Mouse (Mus musculus) liver, postnatal 0 days (tissue): ENCODE data around the gene Arfgap3.

Experiments
- CTCF ChIP-seq: sonication (generic); IDR thresholded peaks from 2 replicates; pipeline ENCODE4 v1.5.1; 2016; ENCODE audit warnings: antibody characterized with exemption, low read depth
- EP300 ChIP-seq: IDR thresholded peaks from 2 replicates; pipeline ENCODE4 v1.6.1; 2016; ENCODE audit warnings: antibody characterized with exemption, low read depth, mild to moderate bottlenecking

DNA sequence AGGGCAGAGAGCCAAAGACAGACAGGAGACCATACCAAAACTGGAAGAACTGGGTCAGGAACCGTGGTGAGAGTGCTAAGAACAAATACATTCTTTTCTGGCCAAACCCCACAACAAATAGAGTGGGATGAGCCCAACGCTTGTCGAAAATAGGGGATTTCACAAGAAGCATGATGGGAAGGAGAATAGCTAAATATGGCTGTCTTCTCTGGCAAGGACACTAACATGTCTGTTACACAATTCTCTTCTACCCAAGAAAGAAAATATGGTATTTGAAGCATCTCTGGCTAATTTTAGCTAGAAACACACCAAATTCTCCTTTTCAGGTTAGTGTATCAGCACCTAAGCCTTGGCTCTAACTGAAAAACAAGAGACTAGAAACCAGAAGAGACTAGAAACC is 10.1 kb upstream of the Arfgap3 start:
- no peak for TF ChIP-seq CTCF
- no peak for TF ChIP-seq EP300
